Mouse (Mus musculus): ENCODE measurements around the gene Gm28042. TPM values are rescaled to one million over a fixed set of nuclear protein-coding genes. Genes with fewer than 3 reads are reported as not detected.

Gm28042 gene
- 4.3 and 5.6 TPM in 2 replicates for polyA plus RNA-seq (2015; fragmentation: Nextera tagmentation; extraction: Ambion mirVana)

DNA sequence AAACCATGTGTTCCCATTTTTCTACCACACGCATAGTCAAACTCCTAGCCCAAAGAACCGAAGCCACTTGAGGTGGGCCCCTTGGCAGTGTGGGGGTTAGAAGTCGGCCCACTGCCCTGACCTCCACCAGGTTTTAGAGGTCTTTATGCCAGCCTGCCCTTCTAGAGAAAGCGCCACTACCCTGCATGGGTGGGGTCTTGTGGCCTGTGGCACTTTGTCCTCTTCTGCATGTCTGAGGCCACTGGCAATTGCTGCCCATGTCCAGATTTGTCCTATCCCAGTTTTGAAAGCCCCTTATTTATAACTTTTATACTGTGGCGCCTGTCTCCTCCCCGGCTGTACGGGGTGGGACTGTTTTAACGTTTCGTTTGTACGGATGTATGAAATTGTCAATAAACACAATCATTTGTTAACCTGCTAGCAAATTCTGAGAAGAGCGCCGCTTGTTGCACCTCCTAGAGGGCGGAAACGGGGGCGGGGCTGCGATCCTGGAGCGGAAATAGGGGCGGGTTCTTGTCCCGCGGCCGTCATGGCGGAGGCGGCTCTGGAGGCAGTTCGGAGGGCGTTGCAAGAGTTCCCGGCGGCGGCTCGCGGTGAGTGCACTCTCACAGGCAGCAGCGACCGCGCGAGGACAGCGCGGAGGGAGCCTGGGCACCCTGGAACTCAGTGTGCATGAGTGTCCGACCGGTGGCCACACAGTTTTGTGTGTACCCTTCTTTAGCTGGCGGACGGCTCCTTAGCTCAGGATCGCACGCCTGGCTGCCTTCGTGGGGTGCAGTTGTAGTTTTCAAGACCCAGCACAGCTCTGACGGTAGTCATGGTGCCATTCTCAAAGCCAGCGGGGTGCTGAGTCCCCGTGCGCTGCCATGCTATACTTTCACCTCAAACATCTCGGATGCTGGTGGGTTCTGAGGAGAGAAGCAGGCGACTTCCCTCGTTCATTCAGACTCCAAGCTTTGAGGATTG, at the start of gene Gm28042, which contains the start of gene Jmjd7:
Gene Gm28042 (plus strand): TSS at position 510 of the 966 bp plus-strand sequence.
Gene Jmjd7 (plus strand): TSS at position 500 of the 966 bp plus-strand sequence.
- Histone ChIP-seq H3K9me3 (ENCODE audit: control insufficient read depth, low read length) (no peaks in the 10 kb centered on the region), H3K4me3 (ENCODE audit: low read depth, low read length) (peak within 1 kb of the TSS; percentile 68), H3K9ac (ENCODE audit: low read length) (peak within 1 kb of the TSS; percentile 79), H3K27me3 (ENCODE audit: control insufficient read depth, insufficient read depth, low read length) (no peaks in the 10 kb centered on the region), H3K4me1 (replicated peaks; ENCODE audit: control insufficient read depth, insufficient read depth) (no peaks in the 10 kb centered on the region), H3K27ac (replicated peaks) (peak within 1 kb of the TSS; percentile 93), H3K4me2 (replicated peaks; ENCODE audit: low read depth) (peak within 1 kb of the TSS; percentile 65), H3K36me3 (ENCODE audit: control insufficient read depth, insufficient read depth, low read length) (peaks cover 8% of the 10 kb centered on the region)
- DNase-seq (ENCODE audit: low spot score) (peak; percentile 96), ATAC-seq (ENCODE audit: low FRiP score, low TSS enrichment) (peak; percentile 89)
- 5% methylated on average over 50 of the region's 50 CpGs for WGBS
- TF ChIP-seq EP300 (optimal IDR thresholded peaks at IDR 0.05) = no peak
- peak; percentile 56 for TF ChIP-seq CTCF (IDR thresholded peaks at IDR 0.05; ENCODE audit: low read depth)

DNA sequence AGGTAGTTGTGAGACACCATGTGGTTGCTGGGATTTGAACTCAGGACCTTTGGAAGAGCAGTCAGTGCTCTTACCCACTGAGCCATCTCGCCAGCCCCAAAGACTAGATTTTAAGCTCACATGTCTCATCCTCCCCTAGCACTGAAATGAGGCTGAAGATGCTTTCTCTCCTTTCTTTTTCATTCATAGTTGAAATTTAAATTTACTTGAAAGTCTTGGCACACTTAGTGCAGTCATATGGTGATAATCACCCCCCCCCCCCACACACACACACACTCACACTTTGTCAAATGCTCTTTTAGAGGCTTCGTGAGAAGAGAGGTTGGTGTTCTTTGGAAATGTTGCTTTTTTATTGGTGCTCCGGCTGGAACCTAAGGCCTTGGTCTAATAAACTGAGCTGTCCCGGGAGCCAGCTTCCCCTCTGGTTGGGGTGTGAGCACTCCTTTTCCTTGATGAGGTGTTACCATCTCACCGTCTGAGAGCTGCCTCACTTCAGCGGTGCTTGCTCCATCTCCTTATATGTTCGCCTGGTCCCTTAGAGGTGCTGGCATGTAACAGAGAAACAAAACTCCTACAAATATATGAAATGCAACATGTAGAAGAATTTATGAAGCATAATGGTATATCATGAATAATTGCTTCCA, 46.8 kb upstream of the Gm28042 start:
- Histone ChIP-seq H3K27ac (replicated peaks) (no peak overlapping the region), H3K4me1 (replicated peaks; ENCODE audit: control insufficient read depth, insufficient read depth) (no peaks in the 10 kb centered on the region), H3K36me3 (ENCODE audit: control insufficient read depth, insufficient read depth, low read length) (no peaks in the 10 kb centered on the region; the same call in 1 of the 2 replicates), H3K4me3 (ENCODE audit: low read depth, low read length) (no peak overlapping the region), H3K9ac (ENCODE audit: low read length) (no peak overlapping the region), H3K27me3 (ENCODE audit: control insufficient read depth, insufficient read depth, low read length) (no peaks in the 10 kb centered on the region), H3K4me2 (replicated peaks; ENCODE audit: low read depth) (no peak overlapping the region), H3K9me3 (ENCODE audit: control insufficient read depth, low read length) (no peaks in the 10 kb centered on the region)
- ATAC-seq (ENCODE audit: low FRiP score, low TSS enrichment) = no peak
- WGBS = 83% methylated on average over 7 of the region's 7 CpGs
- no peak for DNase-seq (ENCODE audit: low spot score)
- no peak for TF ChIP-seq EP300 (optimal IDR thresholded peaks at IDR 0.05)
- no peak for TF ChIP-seq CTCF (IDR thresholded peaks at IDR 0.05; ENCODE audit: low read depth)

DNA sequence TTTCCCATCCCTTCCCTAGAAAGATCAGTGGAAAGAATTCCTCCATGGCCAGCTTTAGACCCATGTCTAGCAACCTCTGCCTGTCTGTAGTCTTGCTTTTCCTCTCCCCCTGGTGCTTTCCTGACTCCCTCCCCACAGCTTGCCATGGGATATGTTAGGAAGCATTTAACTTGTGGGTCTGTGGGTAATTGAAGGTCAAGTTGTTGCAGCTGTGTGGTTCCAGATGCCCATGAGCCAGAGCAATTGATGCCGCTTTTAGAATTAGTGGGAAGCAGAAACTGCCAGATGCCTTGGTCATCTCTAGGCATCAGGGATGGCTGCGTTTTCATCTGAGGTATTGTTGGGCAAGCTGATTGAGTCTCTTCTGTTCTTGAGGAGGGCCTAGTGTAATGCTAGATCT, 45.7 kb upstream of the Gm28042 start:
- no peaks in the 10 kb centered on the region for H3K27me3 ChIP-seq (ENCODE audit: control insufficient read depth, insufficient read depth, low read length)
- no peak overlapping the region for H3K4me3 ChIP-seq (ENCODE audit: low read depth, low read length)
- TF ChIP-seq EP300 (optimal IDR thresholded peaks at IDR 0.05) = no peak
- TF ChIP-seq CTCF (IDR thresholded peaks at IDR 0.05; ENCODE audit: low read depth) = no peak
- no peak overlapping the region for H3K4me2 ChIP-seq (replicated peaks; ENCODE audit: low read depth)
- H3K4me1 ChIP-seq (replicated peaks; ENCODE audit: control insufficient read depth, insufficient read depth) = no peaks in the 10 kb centered on the region
- H3K36me3 ChIP-seq (ENCODE audit: control insufficient read depth, insufficient read depth, low read length) = no peaks in the 10 kb centered on the region; the same call in 1 of the 2 replicates
- H3K9ac ChIP-seq (ENCODE audit: low read length) = no peak overlapping the region
- no peak for DNase-seq (ENCODE audit: low spot score)
- no peak for ATAC-seq (ENCODE audit: low FRiP score, low TSS enrichment)
- no peaks in the 10 kb centered on the region for H3K9me3 ChIP-seq (ENCODE audit: control insufficient read depth, low read length)
- WGBS = 82% methylated on average over 2 of the region's 2 CpGs
- no peak overlapping the region for H3K27ac ChIP-seq (replicated peaks)

DNA sequence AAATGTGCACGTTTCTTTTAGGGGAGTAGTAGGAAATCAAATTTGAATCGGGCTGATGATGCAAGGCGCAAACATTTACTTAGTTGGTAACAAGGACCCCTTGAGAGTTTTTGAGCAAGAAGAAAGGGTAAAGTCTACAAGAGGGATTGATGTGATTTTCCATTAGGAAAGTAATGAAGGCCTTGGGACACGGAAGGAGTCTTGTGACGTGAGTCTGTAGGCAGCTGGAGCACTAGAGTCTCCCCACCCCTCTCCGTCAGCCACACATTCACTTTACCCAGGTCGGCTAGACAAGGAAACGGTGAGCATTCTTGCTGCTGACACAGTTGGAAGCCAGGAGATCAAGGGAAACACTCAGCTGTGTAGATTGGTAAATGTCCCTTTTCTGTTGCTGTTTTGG, 41.4 kb upstream of the Gm28042 start:
- H3K4me3 ChIP-seq (ENCODE audit: low read depth, low read length) = no peak overlapping the region
- 67% methylated on average over 8 of the region's 8 CpGs for WGBS
- H3K9ac ChIP-seq (ENCODE audit: low read length) = no peak overlapping the region
- TF ChIP-seq EP300 (optimal IDR thresholded peaks at IDR 0.05) (no peak), CTCF (IDR thresholded peaks at IDR 0.05; ENCODE audit: low read depth) (no peak)
- H3K27ac ChIP-seq (replicated peaks) = no peak overlapping the region
- H3K4me2 ChIP-seq (replicated peaks; ENCODE audit: low read depth) = no peak overlapping the region
- no peaks in the 10 kb centered on the region for H3K27me3 ChIP-seq (ENCODE audit: control insufficient read depth, insufficient read depth, low read length)
- no peaks in the 10 kb centered on the region for H3K4me1 ChIP-seq (replicated peaks; ENCODE audit: control insufficient read depth, insufficient read depth)
- 0 out of 2 replicates have a peak, but pooled peaks have one; percentile 40 for ATAC-seq (ENCODE audit: low FRiP score, low TSS enrichment)
- no peaks in the 10 kb centered on the region for H3K9me3 ChIP-seq (ENCODE audit: control insufficient read depth, low read length)
- DNase-seq (ENCODE audit: low spot score) = peak; percentile 41
- no peaks in the 10 kb centered on the region; the same call in 1 of the 2 replicates for H3K36me3 ChIP-seq (ENCODE audit: control insufficient read depth, insufficient read depth, low read length)

DNA sequence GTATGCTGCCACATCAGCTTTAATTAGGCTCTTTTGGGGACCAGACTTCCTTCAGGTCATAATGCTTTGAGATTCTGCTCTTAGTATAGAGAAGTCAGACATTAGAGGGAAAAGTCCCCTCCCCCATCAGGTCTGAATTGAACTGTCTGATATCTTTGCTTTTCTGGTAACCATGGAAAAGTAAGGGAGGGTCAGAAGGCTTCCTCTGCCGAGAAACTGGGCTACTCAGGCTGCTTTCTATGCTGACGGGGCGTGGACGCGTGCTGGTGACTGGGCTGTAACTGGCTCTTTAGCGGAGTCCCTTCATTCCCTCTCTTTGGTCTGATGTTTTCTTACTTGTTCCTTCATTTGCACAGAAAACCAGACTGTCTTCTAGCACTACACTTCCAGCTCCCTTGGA, 40.9 kb upstream of the Gm28042 start:
- ATAC-seq (ENCODE audit: low FRiP score, low TSS enrichment) (no peak), DNase-seq (ENCODE audit: low spot score) (peak; percentile 23)

More for the DNA sequence above, 40.9 kb upstream of the Gm28042 start:
- Histone ChIP-seq H3K4me3 (ENCODE audit: low read depth, low read length) (no peak overlapping the region), H3K36me3 (ENCODE audit: control insufficient read depth, insufficient read depth, low read length) (no peaks in the 10 kb centered on the region; the same call in 1 of the 2 replicates), H3K9me3 (ENCODE audit: control insufficient read depth, low read length) (no peaks in the 10 kb centered on the region), H3K4me2 (replicated peaks; ENCODE audit: low read depth) (no peak overlapping the region), H3K9ac (ENCODE audit: low read length) (no peak overlapping the region), H3K4me1 (replicated peaks; ENCODE audit: control insufficient read depth, insufficient read depth) (no peaks in the 10 kb centered on the region), H3K27me3 (ENCODE audit: control insufficient read depth, insufficient read depth, low read length) (no peaks in the 10 kb centered on the region), H3K27ac (replicated peaks) (no peak overlapping the region)
- 58% methylated on average over 6 of the region's 6 CpGs for WGBS
- TF ChIP-seq CTCF (IDR thresholded peaks at IDR 0.05; ENCODE audit: low read depth) (no peak), EP300 (optimal IDR thresholded peaks at IDR 0.05) (no peak)

Data from stomach, postnatal 0 days (tissue).